Mouse (Mus musculus) ovary, adult 18-20 months (tissue): Measurements from ENCODE around the gene Cbx4.

Source experiments
- DNase-seq: peaks from one replicate; pipeline ENCODE4 v3.0.0; 2022; ENCODE audit warnings: low spot score, mixed read lengths

Cbx4 gene

DNA sequence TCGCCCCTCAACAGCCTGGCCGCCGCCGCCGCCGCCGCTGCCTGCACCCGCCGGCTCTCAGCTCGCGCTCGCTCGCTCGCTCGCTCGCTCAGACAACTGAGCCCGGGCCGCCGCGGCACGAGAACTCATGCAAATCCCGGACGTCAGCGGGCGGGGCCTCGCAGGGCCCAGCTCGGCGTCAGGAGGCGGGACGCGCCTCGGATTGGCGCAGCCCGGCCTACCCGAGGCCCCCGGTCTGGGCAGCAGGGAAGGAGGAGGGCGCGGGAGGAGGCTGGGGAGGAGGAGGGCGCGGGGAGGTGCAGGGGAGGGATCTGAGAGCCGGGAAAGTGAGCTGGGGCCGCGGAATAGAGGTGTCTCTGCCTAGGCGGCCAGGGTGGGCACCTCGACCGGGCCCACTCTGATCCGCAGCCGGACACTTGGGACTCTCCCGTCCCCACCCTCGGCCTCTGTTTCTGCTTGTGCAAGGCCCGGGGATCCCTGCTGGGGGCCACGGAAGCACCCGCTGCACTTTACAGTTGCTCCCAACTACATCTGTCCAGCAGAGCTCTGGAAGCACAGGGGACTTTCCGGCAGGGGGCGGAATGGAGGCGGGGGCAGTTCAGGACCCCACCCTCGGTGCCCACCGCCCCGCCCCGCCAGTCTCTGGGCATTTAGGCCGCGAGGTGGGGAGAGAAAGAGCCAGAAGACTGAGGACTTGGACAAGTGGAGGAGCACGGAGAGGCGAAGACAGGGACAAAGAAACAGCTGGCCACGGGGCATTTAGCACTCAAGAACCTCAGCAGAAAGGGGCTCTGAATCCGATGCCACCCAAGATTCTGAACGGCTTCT is at the start of gene Cbx4:
Gene Cbx4 (minus strand): TSS at position 78 of the 828 bp plus-strand sequence.
- DNase-seq, result peak; percentile 95

DNA sequence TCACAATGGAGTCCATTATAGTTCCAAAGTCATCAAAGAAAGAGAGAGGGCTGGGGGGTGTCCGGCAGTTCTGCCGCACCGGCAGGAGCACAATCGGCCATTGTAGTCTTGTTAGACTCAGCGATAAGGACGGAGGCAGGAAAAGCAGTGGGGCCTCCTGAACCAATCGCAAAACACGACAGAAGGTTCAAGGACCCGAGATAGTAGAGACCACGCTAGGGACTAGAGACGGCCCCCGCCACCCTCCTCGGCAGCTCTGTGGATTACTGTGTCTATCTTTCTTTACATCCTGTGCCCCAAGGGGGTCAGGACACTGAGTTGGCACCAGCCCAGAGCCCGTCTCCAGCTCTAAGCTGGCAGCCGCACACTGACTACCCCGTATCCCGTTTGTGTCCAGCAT is 48.6 kb upstream of the Cbx4 start:
- DNase-seq, result no peak

DNA sequence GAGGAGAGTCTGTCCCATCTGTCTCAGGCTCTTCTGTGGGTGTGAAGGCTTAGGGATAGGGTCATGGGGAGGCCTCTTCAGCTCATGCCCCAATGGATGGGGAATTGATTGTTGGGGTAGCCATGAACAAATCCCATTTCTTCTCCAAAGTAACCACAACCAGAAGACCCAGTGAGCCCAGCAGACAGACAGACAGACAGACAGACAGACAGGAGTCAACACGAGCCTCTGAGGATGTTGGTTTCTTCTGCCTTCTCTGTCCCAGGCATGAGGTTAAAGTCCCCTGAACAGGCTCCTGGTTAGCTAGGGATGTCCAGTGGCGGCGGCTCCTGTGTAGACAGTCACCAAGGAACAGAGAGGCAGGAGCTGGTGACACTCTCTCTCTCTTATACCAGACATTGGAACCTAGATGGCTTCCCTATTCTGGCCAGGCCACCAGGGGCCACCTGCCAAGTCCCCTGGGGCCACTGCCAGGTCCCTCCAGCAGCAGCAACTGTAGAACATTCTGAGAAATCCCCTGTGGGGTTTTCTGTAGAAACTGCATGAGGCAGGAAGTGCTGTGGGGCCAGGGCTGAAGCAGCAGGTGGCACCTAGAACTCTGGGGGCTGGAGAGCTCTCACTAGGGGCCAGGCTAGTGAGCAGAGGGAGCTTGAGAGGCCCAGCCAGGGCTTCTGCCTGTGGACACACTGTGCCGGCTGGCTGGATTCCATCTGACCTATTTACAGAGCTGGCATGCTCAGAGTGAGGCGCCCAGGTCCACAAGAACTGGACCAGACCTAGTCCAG is 47.6 kb upstream of the Cbx4 start:
- no peak for DNase-seq

GRCm38 (mm10) chr11:119132198-119133035 is 46.4 kb upstream of the Cbx4 start:
- DNase-seq, result no peak

GRCm38 (mm10) chr11:119130081-119130765 is 44.2 kb upstream of the Cbx4 start:
- no peak for DNase-seq

- DNase-seq, result peak; percentile 40
These were observed 43.4 kb upstream of the Cbx4 start for GRCm38 (mm10) chr11:119129281-119130058.

GRCm38 (mm10) chr11:119128668-119129280 is 42.8 kb upstream of the Cbx4 start:
- DNase-seq, result no peak

DNA sequence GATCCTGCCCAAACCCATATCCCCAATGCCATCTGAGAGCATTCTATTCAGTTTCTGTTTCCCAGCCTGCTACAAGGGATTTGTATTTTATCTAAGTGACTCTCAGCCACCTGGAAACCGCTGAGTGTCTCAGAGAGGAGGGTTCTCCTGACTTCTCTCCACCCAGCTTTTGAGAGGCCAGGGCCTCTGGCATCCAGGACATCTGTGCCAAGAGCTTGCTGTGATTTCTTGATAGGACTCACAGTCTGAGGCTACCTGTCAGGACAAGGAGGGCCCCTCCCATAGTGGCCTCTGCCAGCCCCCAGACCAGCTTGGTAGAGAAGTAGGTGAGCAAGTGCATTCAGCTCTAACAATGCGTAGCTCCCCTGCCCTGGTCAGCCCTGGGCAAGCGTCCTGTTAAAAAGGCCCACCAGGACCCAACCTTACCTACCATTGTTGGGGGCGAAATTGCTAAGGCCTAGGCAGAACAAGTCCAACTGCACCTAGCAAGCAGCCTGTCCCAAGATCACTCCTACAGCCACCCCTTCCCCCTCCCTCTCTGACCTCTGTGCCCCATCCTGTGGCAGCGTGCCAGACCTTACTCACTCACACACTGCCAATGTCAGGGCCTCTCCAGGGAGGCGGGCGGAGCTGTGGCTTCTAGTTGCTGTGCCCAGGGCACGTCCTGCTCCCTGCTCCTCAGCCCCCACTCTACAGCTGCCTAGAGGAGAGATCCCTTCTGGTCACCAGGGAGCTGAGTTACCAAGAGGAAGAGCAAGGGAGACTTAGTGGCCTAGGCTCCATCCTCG is 41.9 kb upstream of the Cbx4 start:
- DNase-seq, result peak; percentile 88

DNA sequence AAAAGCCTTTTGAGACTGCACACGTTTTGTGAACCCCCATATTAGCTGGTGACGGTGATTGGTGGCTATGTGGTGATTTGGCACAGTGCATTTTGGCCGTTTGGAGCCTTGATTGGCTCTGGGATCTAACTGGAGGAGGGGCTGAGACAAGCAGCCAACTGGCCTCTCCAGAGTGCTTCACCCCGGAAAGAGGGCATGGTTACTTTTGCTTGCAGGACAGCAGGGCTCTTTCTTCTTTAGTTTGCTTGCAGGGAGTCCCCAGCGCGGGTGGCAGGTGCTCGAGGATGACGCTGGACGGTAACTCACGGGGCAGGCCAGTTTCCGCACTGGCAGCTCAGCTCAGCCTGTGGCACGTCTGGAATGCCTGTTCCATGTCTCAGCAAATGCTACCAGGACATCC is 41.1 kb upstream of the Cbx4 start:
- no peak for DNase-seq

GRCm38 (mm10) chr11:119125929-119126861 is 40.2 kb upstream of the Cbx4 start:
- DNase-seq, result peak; percentile 94

DNA sequence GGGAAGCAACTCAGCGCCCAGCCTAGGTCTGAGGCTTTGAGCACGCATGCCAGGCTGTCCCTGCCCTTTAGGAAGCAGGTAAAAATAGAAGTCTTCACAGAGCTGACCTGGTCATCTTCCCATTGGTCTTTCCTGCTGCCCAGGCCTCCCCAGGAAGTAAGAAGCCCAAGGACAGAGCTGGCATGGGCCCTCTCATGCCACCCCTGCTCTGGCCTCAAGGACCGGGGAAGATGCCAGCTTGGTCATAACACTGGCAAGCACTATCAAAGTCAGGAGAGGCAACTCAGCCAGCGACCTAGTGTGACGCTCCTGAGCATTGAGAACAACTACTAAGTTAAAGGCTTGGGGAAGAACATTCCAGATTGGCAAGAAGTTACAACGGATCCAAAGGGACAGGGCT is 38.5 kb upstream of the Cbx4 start:
- peak; percentile 55 for DNase-seq

- no peak for DNase-seq
These were observed 37.7 kb upstream of the Cbx4 start for GRCm38 (mm10) chr11:119123522-119124319.

DNA sequence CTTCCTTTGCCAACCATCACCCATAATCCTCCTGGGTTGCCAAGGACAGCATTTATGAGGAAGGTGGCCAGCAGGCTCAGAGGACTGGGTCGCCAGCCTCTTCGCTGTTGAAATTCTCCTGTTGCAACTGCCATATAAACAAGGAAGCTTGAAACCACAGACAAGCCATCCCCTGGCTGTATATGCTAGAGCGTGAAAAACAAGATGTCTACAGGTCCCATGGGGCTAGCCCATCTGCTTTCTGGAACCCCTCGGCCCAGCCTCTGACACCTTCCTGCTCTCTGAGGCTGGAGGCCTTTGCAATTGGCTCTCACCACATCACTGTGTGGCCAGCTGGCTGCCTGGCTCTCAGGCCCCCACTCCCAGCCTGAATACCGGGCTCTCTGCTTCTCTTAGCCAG is 36.4 kb upstream of the Cbx4 start:
- no peak for DNase-seq

GRCm38 (mm10) chr11:119118905-119119304 is 32.9 kb upstream of the Cbx4 start:
- DNase-seq, result no peak

- DNase-seq, result no peak
These were observed 31.9 kb upstream of the Cbx4 start for GRCm38 (mm10) chr11:119117945-119118344.

DNA sequence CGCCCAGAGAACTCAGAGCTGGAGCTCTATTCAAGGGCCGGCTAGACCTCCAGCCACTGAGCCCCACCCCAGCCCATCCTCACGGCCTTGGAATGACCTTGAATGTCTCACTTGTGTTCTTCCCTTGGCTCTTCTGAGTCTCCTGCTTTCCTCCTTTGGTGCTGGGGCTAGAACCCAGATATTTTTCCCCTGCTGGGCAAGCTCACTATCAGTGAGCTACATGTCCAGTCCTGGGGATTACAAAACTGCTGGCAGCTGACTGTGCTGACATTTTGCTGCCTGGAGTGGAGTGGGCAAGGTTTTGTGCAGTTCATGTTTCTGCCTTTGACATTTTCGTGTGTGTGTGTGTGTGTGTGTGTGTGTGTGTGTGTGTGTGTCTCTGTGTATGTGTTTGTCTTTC is 31.0 kb upstream of the Cbx4 start:
- peak; percentile 52 for DNase-seq

GRCm38 (mm10) chr11:119112721-119113120 is 26.7 kb upstream of the Cbx4 start:
- DNase-seq, result no peak

GRCm38 (mm10) chr11:119111345-119111744 is 25.3 kb upstream of the Cbx4 start:
- DNase-seq, result no peak
